Comparison of ENCODE assay signal across 9 mouse cellular contexts in genomic region chr4:122808108-122808507, GRCm38 (mm10). TPM values are rescaled to one million over a fixed set of nuclear protein-coding genes. Genes with fewer than 3 reads are reported as not detected.
DNase-seq lines count a peak whose midpoint lies in the region; ATAC-seq and TF ChIP-seq lines count a peak whose summit lies in the region.
"Had no signal": no experiment of that assay in that cellular context is flagged by ENCODE, and none has a peak within 500 bp of the region (broad histone marks: within the 10 kb centered on the region; RNA-seq: fewer than 3 reads in every experiment).

No protein-coding gene starts in this region.

- H3K9ac ChIP-seq in heart, postnatal 0 days (replicated peaks; ENCODE audit: low read depth, low read length), result no peak overlapping the region
- H3K9ac ChIP-seq: embryonic facial prominence, embryonic 13.5 days had no signal

- H3K36me3 ChIP-seq in heart, postnatal 0 days (replicated peaks; ENCODE audit: control insufficient read depth, insufficient read depth, low read length), result no peaks in the 10 kb centered on the region
- H3K36me3 ChIP-seq: embryonic facial prominence, embryonic 13.5 days had no signal

- H3K4me3 ChIP-seq in bone marrow, adult 2 months (replicated peaks; ENCODE audit: control insufficient read depth, low read depth, low read length), result no peak overlapping the region
- no peak overlapping the region for H3K4me3 ChIP-seq in embryonic fibroblast, embryonic 13.5 days (ENCODE audit: insufficient read depth, low read length)
- H3K4me3 ChIP-seq in heart, postnatal 0 days (ENCODE audit: low read depth, low read length), result no peak overlapping the region
- H3K4me3 ChIP-seq: embryonic facial prominence, embryonic 13.5 days had no signal

- WGBS in bone marrow, adult 2 months, result 24% methylated on average over 4 of the region's 4 CpGs
- WGBS in heart, postnatal 0 days, result 18% methylated on average over 4 of the region's 4 CpGs

- H3K4me1 ChIP-seq in bone marrow, adult 2 months (ENCODE audit: control insufficient read depth, insufficient read depth, low read length), result no peaks in the 10 kb centered on the region
- H3K4me1 ChIP-seq in embryonic fibroblast, embryonic 13.5 days (ENCODE audit: control insufficient read depth, insufficient read depth, low read length), result no peaks in the 10 kb centered on the region
- H3K4me1 ChIP-seq in heart, postnatal 0 days (ENCODE audit: control insufficient read depth, insufficient read depth), result no peaks in the 10 kb centered on the region
- H3K4me1 ChIP-seq: embryonic facial prominence, embryonic 13.5 days had no signal

- TF ChIP-seq CTCF in bone marrow, adult 2 months (IDR thresholded peaks at IDR 0.05; ENCODE audit: control insufficient read depth, insufficient read depth, low read length), result peak; percentile 95
- peak; percentile 74; the same call in 1 of the 2 replicates for TF ChIP-seq CTCF in embryonic fibroblast, embryonic 13.5 days (IDR thresholded peaks at IDR 0.05; ENCODE audit: borderline replicate concordance, insufficient read depth, low read length)
- peak; percentile 91 for TF ChIP-seq CTCF in heart, postnatal 0 days (IDR thresholded peaks at IDR 0.05; ENCODE audit: low read depth)

- peak; percentile 57; the same call in 1 of the 2 replicates for ATAC-seq in heart, postnatal 0 days (ENCODE audit: insufficient read depth, low read depth)
- peak; percentile 95 for ATAC-seq in neutrophil, adult 5-6 weeks (ENCODE audit: extremely low read depth, insufficient number of reproducible peaks, low FRiP score, poor library complexity, severe bottlenecking)

- peak; percentile 85 for DNase-seq in CD4-positive, CD25-positive, alpha-beta regulatory T cell, adult 2 months (ENCODE audit: low read depth, low spot score)
- peak; percentile 59 for DNase-seq in heart, postnatal 0 days (ENCODE audit: low spot score)
- peak; percentile 60 for DNase-seq in kidney, postnatal 14 days
- peak; percentile 41 to 47 for DNase-seq in lung, adult 18-20 months
- peak; percentile 91 for DNase-seq in testis, postnatal 10 days (ENCODE audit: low spot score)

- no peak overlapping the region for H3K4me2 ChIP-seq in heart, postnatal 0 days (ENCODE audit: low read depth, low read length)
- H3K4me2 ChIP-seq: embryonic facial prominence, embryonic 13.5 days had no signal

- no peak overlapping the region for H3K27ac ChIP-seq in bone marrow, adult 2 months (ENCODE audit: control insufficient read depth, insufficient read depth, low read depth, low read length, poor library complexity)
- H3K27ac ChIP-seq in embryonic fibroblast, embryonic 13.5 days (ENCODE audit: insufficient read depth, low read length), result no peak overlapping the region
- no peak overlapping the region for H3K27ac ChIP-seq in heart, postnatal 0 days (ENCODE audit: low read depth)
- H3K27ac ChIP-seq: embryonic facial prominence, embryonic 13.5 days had no signal

- no peak for TF ChIP-seq POLR2A in bone marrow, adult 2 months (IDR thresholded peaks at IDR 0.05; ENCODE audit: borderline replicate concordance, control insufficient read depth, low read depth, low read length)
- TF ChIP-seq POLR2A in embryonic fibroblast, embryonic 13.5 days (IDR thresholded peaks at IDR 0.05; ENCODE audit: low read depth, low read length), result no peak

- TF ChIP-seq EP300 in heart, postnatal 0 days (IDR thresholded peaks at IDR 0.05; ENCODE audit: low read depth), result no peak

- H3K27me3 ChIP-seq in heart, postnatal 0 days (ENCODE audit: control insufficient read depth, insufficient read depth, low read length), result no peaks in the 10 kb centered on the region
- H3K27me3 ChIP-seq: embryonic facial prominence, embryonic 13.5 days had no signal

- H3K9me3 ChIP-seq in heart, postnatal 0 days (replicated peaks; ENCODE audit: control insufficient read depth, low read length), result no peaks in the 10 kb centered on the region
- H3K9me3 ChIP-seq: embryonic facial prominence, embryonic 13.5 days had no signal

RNA-seq across cellular contexts. Expression of gene Ppt1, which starts 27.9 kb away (rescaled TPM):
- 13.0 and 21.9 TPM in 2 replicates for polyA plus RNA-seq in bone marrow, adult 2 months (2011; ENCODE audit: insufficient read depth, insufficient read length, low replicate concordance, missing spikeins)
- 66.8 and 75.8 TPM in 2 replicates for polyA plus RNA-seq in embryonic fibroblast, embryonic 13.5 days (2011; ENCODE audit: insufficient read length, low read depth, missing spikeins)
- 30.0 and 37.8 TPM in 2 replicates for total RNA-seq in heart, postnatal 0 days (2014; rRNA removed; ENCODE audit: low replicate concordance)
- 42.9 and 45.2 TPM in 2 replicates for polyA plus RNA-seq in heart, postnatal 0 days (2015; fragmentation: Nextera tagmentation; extraction: Ambion mirVana)
- 219 and 220 TPM in 2 replicates for total RNA-seq in neutrophil, adult 5-6 weeks (2017)
